Mouse (Mus musculus) CH12.LX (cell line): Measurements from ENCODE around the gene Rad54l2. TPM values are rescaled to one million over a fixed set of nuclear protein-coding genes. Genes with fewer than 3 reads are reported as not detected.
A peak's percentile ranks its signal among the peaks of the same experiment; 100 is the strongest.

ENCODE experiments used
- DNase-seq: peaks from one replicate; pipeline ENCODE4 v3.0.0-alpha.2; 2013; ENCODE audit errors: extremely low read depth
- H3K27ac ChIP-seq: 2 replicates; pipeline ENCODE4 v1.5.1; 2012; ENCODE audit warnings: low read depth, mild to moderate bottlenecking, control low read depth, moderate library complexity; ENCODE audit not compliant: insufficient read depth
- H3K27me3 ChIP-seq: replicated peaks from 2 replicates; pipeline ENCODE3; 2012; ENCODE audit warnings: inconsistent platforms
- H3K36me3 ChIP-seq, 2 experiments: replicated peaks in 1 of 2; 2 replicates each; pipeline versions ENCODE3 to v1.6.1; 2012; ENCODE audit warnings: inconsistent platforms in 1 of 2, low read length in 1 of 2, mild to moderate bottlenecking in 1 of 2, mixed read lengths in 1 of 2, moderate library complexity in 1 of 2; ENCODE audit not compliant: control insufficient read depth in 1 of 2, insufficient read depth in 1 of 2
- H3K4me1 ChIP-seq, 2 experiments: 2 replicates each; pipeline ENCODE4 v1.6.1; 2012; ENCODE audit warnings: inconsistent platforms in 1 of 2, moderate library complexity in 1 of 2; ENCODE audit not compliant: insufficient read depth in 2 of 2, control insufficient read depth in 1 of 2
- H3K4me2 ChIP-seq: 2 replicates; pipeline ENCODE4 v1.6.1; 2012; ENCODE audit warnings: low read depth, mild to moderate bottlenecking, control low read depth; ENCODE audit not compliant: poor library complexity, insufficient read depth, severe bottlenecking
- H3K4me3 ChIP-seq, 3 experiments: fragments of 150-350 bp in 1 of 3; sonication (generic) in 1 of 3; replicated peaks in 1 of 3; 2 replicates each; pipeline versions ENCODE3 to v1.5.1; 2011 to 2012; ENCODE audit warnings: low read depth in 2 of 3, low read length in 2 of 3, mild to moderate bottlenecking in 2 of 3, moderate library complexity in 2 of 3, control low read depth in 1 of 3, improper control_type of control experiment in 1 of 3, inconsistent platforms in 1 of 3, mixed read lengths in 1 of 3; ENCODE audit not compliant: poor library complexity in 1 of 3
- H3K79me2 ChIP-seq: replicated peaks from 2 replicates; pipeline ENCODE4 v1.6.1; 2012; ENCODE audit warnings: mild to moderate bottlenecking, moderate library complexity; ENCODE audit not compliant: control insufficient read depth, poor library complexity, insufficient read depth, severe bottlenecking; ENCODE audit errors: extremely low read depth
- H3K9ac ChIP-seq: 2 replicates; pipeline ENCODE4 v1.6.1; 2012; ENCODE audit warnings: low read depth, mild to moderate bottlenecking, control low read depth, moderate library complexity; ENCODE audit not compliant: insufficient read depth
- H3K9me3 ChIP-seq: replicated peaks from 2 replicates; pipeline ENCODE3; 2012; ENCODE audit warnings: low read length, inconsistent platforms, mixed read lengths
- CTCF ChIP-seq, 2 experiments: IDR thresholded peaks in 1 of 2; conservative IDR thresholded peaks in 1 of 2; 2 replicates each; pipeline ENCODE4 v1.5.1; 2011 to 2012; ENCODE audit warnings: low read depth in 2 of 2, low read length in 2 of 2, improper control_type of control experiment in 1 of 2, inconsistent platforms in 1 of 2, mild to moderate bottlenecking in 1 of 2, moderate library complexity in 1 of 2
- ELF1 ChIP-seq: IDR thresholded peaks from 2 replicates; pipeline ENCODE4 v1.6.1; 2014; ENCODE audit warnings: low read depth, mild to moderate bottlenecking, inconsistent platforms, low read length, improper control_type of control experiment
- HCFC1 ChIP-seq: IDR thresholded peaks from 2 replicates; pipeline ENCODE4 v1.6.1; 2012; ENCODE audit warnings: low read depth, mild to moderate bottlenecking, inconsistent platforms, low read length, improper control_type of control experiment
- MAZ ChIP-seq: IDR thresholded peaks from 2 replicates; pipeline ENCODE4 v1.6.1; 2012; ENCODE audit warnings: low read depth, mild to moderate bottlenecking, inconsistent platforms, low read length, improper control_type of control experiment, moderate library complexity
- MXI1 ChIP-seq: IDR thresholded peaks from 2 replicates; pipeline ENCODE4 v1.6.1; 2011; ENCODE audit warnings: mild to moderate bottlenecking, low read depth, low read length, improper control_type of control experiment
- NELFE ChIP-seq: IDR thresholded peaks from 2 replicates; pipeline ENCODE4 v1.6.1; 2011; ENCODE audit warnings: low read depth, low read length, improper control_type of control experiment
- NRF1 ChIP-seq: IDR thresholded peaks from 2 replicates; pipeline ENCODE4 v1.6.1; 2014; ENCODE audit warnings: low read depth, mild to moderate bottlenecking, inconsistent platforms, low read length, improper control_type of control experiment, moderate library complexity
- PAX5 ChIP-seq: IDR thresholded peaks from 2 replicates; pipeline ENCODE4 v1.6.1; 2012; ENCODE audit warnings: low read length, inconsistent platforms, mixed read lengths
- RAD21 ChIP-seq: IDR thresholded peaks from 2 replicates; pipeline ENCODE4 v1.6.1; 2011; ENCODE audit warnings: low read depth, mild to moderate bottlenecking, low read length, improper control_type of control experiment, moderate library complexity
- SMC3 ChIP-seq: IDR thresholded peaks from 2 replicates; pipeline ENCODE4 v1.6.1; 2011; ENCODE audit warnings: low read depth, low read length, improper control_type of control experiment
- TBP ChIP-seq: conservative IDR thresholded peaks from 2 replicates; pipeline ENCODE4 v1.6.1; 2011; ENCODE audit warnings: low read depth, low read length, improper control_type of control experiment
- TCF12 ChIP-seq: IDR thresholded peaks from 2 replicates; pipeline ENCODE4 v1.6.1; 2014; ENCODE audit warnings: low read depth, mild to moderate bottlenecking, inconsistent platforms, low read length, improper control_type of control experiment
- UBTF ChIP-seq: IDR thresholded peaks from 2 replicates; pipeline ENCODE4 v1.6.1; 2012; ENCODE audit warnings: low read depth, mild to moderate bottlenecking, inconsistent platforms, low read length, improper control_type of control experiment, moderate library complexity
- USF1 ChIP-seq: IDR thresholded peaks from 2 replicates; pipeline ENCODE4 v1.6.1; 2014; ENCODE audit warnings: low read depth, mild to moderate bottlenecking, inconsistent platforms, low read length, improper control_type of control experiment
- ZC3H11A ChIP-seq: IDR thresholded peaks from 2 replicates; pipeline ENCODE4 v1.6.1; 2012; ENCODE audit warnings: low read depth, mild to moderate bottlenecking, inconsistent platforms, low read length, improper control_type of control experiment
- ZKSCAN1 ChIP-seq: IDR thresholded peaks from 2 replicates; pipeline ENCODE4 v1.6.1; 2012; ENCODE audit warnings: low read depth, inconsistent platforms, low read length, improper control_type of control experiment, borderline replicate concordance
- dilution Hi-C: fragments of 300-500 bp; cut with MboI; formaldehyde crosslinking; loops from 2 replicates; pipeline ENCODE4 v1.14.3; 2020; ENCODE audit warnings: low sequenced_read_pairs; ENCODE audit not compliant: extremely low pct_unique_long_range_greater_than_20kb, extremely low pct_ligation_motif_present
- in situ Hi-C: fragments of 300-500 bp; cut with MboI; formaldehyde crosslinking; loops from 3 replicates; pipeline ENCODE4 v1.14.3; 2019; ENCODE audit warnings: low sequenced_read_pairs, low pct_ligation_motif_present, low pct_unique_long_range_greater_than_20kb, mixed read lengths
- polyA plus RNA-seq: library from polyadenylated mRNA; unstranded; fragments of >175 nt; gene quantifications from 2 replicates; pipeline ENCODE4 v1.2.1, GENCODE M21; 2012; ENCODE audit warnings: low read depth; ENCODE audit not compliant: insufficient read length
- total RNA-seq, 2 experiments: library from RNA; depleted of rRNA; stranded (reverse); fragments of 300-350 nt in 1 of 2; fragments of >200 nt in 1 of 2; gene quantifications; 2 replicates each; pipeline ENCODE4 v1.2.3; 2012 to 2014

Gene Rad54l2
- total and polyA plus RNA-seq, 3 experiments = 7.2 to 16.5 (median 11.6) TPM

- no peaks in the 10 kb centered on the region for H3K79me2 ChIP-seq
- in situ Hi-C loops (loop anchor here (10.0 to 25.0 kb wide), 2 partner anchors 51 to 631 kb away; partner anchors contain the start of genes Cish and Mapkapk3), dilution Hi-C loops (no loop called here)
- no peak within 1 kb of the TSS for H3K4me3 ChIP-seq
- H3K4me1 ChIP-seq = no peaks in the 10 kb centered on the region
- no peak within 1 kb of the TSS for H3K9ac ChIP-seq
- no peak for DNase-seq
- no peak within 1 kb of the TSS for H3K4me2 ChIP-seq
- peaks cover 18 to 38% of the 10 kb centered on the region in 2 experiments for H3K36me3 ChIP-seq
- no peak within 1 kb of the TSS for H3K27ac ChIP-seq
- H3K9me3 ChIP-seq = no peaks in the 10 kb centered on the region
- H3K27me3 ChIP-seq = peaks cover 33% of the 10 kb centered on the region
- TF ChIP-seq HCFC1 (no peak), NRF1 (no peak), ZKSCAN1 (peak; percentile 35; the same call in 1 of the 2 replicates), CTCF (conservative IDR thresholded peaks at IDR 0.05 in 1 of 2, IDR thresholded peaks at IDR 0.05 in 1 of 2; ENCODE audit: low read depth in 2 of 2, low read length in 2 of 2) (no peak)
Measured at GRCm38 (mm10) chr9:106655884-106656720, 132.9 kb downstream of the Rad54l2 start, which contains the start of gene Grm2. Grm2 (minus strand) TSS chr9:106656082.

DNA sequence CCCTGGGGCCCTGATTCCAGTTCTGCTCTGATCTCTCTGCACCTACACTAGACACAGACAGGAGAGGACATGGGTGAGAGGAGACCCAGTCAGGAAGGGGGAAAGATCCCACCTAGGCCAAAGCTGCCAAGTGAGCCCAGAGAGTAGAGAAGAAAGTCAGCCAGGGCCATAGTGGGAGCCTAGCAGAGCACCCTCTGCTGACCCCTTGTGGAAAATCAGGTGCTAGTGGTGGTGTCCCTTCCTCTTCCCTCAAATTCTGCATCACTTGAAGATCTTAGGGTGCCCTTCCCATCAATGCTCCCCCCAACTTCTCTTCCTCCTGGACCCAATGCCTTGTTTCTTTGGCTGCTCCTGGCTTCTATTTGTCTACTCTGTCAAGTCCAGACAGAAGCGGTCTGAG lies 136.3 kb downstream of the Rad54l2 start:
- H3K36me3 ChIP-seq = peaks cover 0 to 4% of the 10 kb centered on the region in 2 experiments
- no peaks in the 10 kb centered on the region for H3K4me1 ChIP-seq
- in situ Hi-C loops = loop anchor here (10.0 to 25.0 kb wide), 2 partner anchors 48 to 635 kb away; partner anchors contain the start of genes Cish and Mapkapk3
- H3K27me3 ChIP-seq = peaks cover 58% of the 10 kb centered on the region
- H3K4me2 ChIP-seq = no peak overlapping the region
- DNase-seq = peak; percentile 17
- TF ChIP-seq CTCF (conservative IDR thresholded peaks at IDR 0.05 in 1 of 2, IDR thresholded peaks at IDR 0.05 in 1 of 2; ENCODE audit: low read depth in 2 of 2, low read length in 2 of 2) (peak; percentile 46 to 80), USF1 (no peak), TCF12 (no peak), RAD21 (peak; percentile 42), ELF1 (no peak), ZC3H11A (no peak), SMC3 (peak; percentile 77)
- H3K79me2 ChIP-seq = no peaks in the 10 kb centered on the region
- dilution Hi-C loops = no loop called here
- peaks cover 3% of the 10 kb centered on the region for H3K9me3 ChIP-seq
- no peak overlapping the region for H3K27ac ChIP-seq
- H3K9ac ChIP-seq = no peak overlapping the region
- no peak overlapping the region for H3K4me3 ChIP-seq

- Histone ChIP-seq H3K27ac (no peak overlapping the region), H3K79me2 (no peaks in the 10 kb centered on the region), H3K36me3 (no peaks in the 10 kb centered on the region), H3K9ac (no peak overlapping the region), H3K4me3 (no peak overlapping the region), H3K9me3 (peaks cover 22% of the 10 kb centered on the region), H3K4me2 (no peak overlapping the region), H3K4me1 (peaks cover 11 to 12% of the 10 kb centered on the region in 2 experiments), H3K27me3 (peaks cover 56% of the 10 kb centered on the region)
- no peak for TF ChIP-seq NELFE
- TF ChIP-seq MAZ = no peak
- no peak for TF ChIP-seq PAX5
- TF ChIP-seq TBP = no peak
- TF ChIP-seq UBTF = no peak
- TF ChIP-seq MXI1 = no peak
- in situ Hi-C loops = no loop called here
- DNase-seq = no peak
- dilution Hi-C loops = no loop called here
Measured at GRCm38 (mm10) chr9:106647226-106647625, 141.8 kb downstream of the Rad54l2 start.
